Mouse (Mus musculus) stomach, embryonic 15.5 days (tissue): ENCODE data around the gene Ccdc149. TPM values are rescaled to one million over a fixed set of nuclear protein-coding genes. Genes with fewer than 3 reads are reported as not detected.

Source experiments
- ATAC-seq: fragments of 200-750 bp; cut with Nextera tagmentation; 2 replicates; pipeline ENCODE4 v1.8.0; 2017; ENCODE audit warnings: low read depth, moderate number of reproducible peaks, moderate TSS enrichment; ENCODE audit not compliant: insufficient read depth, low FRiP score
- H3K27ac ChIP-seq: fragments of 300-500 bp; sonication (generic); 2 replicates; pipeline ENCODE4 v1.5.1; 2015; ENCODE audit warnings: mild to moderate bottlenecking, inconsistent platforms
- H3K27me3 ChIP-seq: fragments of 300-500 bp; sonication (generic); replicated peaks from 2 replicates; pipeline ENCODE4 v1.6.1; 2015; ENCODE audit warnings: inconsistent platforms
- H3K36me3 ChIP-seq: fragments of 300-500 bp; sonication (generic); 2 replicates; pipeline ENCODE4 v1.6.1; 2015; ENCODE audit warnings: inconsistent platforms
- H3K4me1 ChIP-seq: fragments of 300-500 bp; sonication (generic); 2 replicates; pipeline ENCODE4 v1.6.1; 2015; ENCODE audit warnings: inconsistent platforms
- H3K4me2 ChIP-seq: fragments of 300-500 bp; sonication (generic); 2 replicates; pipeline ENCODE4 v1.6.1; 2015; ENCODE audit warnings: mild to moderate bottlenecking, inconsistent platforms
- H3K4me3 ChIP-seq: fragments of 300-500 bp; sonication (generic); replicated peaks from 2 replicates; pipeline ENCODE4 v1.5.1; 2015; ENCODE audit warnings: inconsistent platforms
- H3K9ac ChIP-seq: fragments of 300-500 bp; sonication (generic); 2 replicates; pipeline ENCODE4 v1.6.1; 2015; ENCODE audit warnings: inconsistent platforms
- H3K9me3 ChIP-seq: fragments of 300-500 bp; sonication (generic); 2 replicates; pipeline ENCODE4 v1.6.1; 2016; ENCODE audit warnings: inconsistent platforms
- WGBS: fragments of 180-500 bp; shearing (Covaris S2); methylation state at CpG from one replicate; pipeline ENCODE4 v1.1.7; 2015; 5-methylcytosine and 5-hydroxymethylcytosine counted together
- polyA plus RNA-seq: library from polyadenylated mRNA; unstranded; fragments of >200 nt; fragmentation: Nextera tagmentation; extraction: Ambion mirVana; gene quantifications from 2 replicates; pipeline ENCODE4 v1.2.1, GENCODE M21; 2015

The Ccdc149 gene
- 4.7 and 5.6 TPM in 2 replicates for polyA plus RNA-seq

- no peaks in the 10 kb centered on the region for H3K36me3 ChIP-seq
- peak within 1 kb of the TSS; percentile 68 for H3K4me2 ChIP-seq
- H3K4me1 ChIP-seq, result peaks cover 5% of the 10 kb centered on the region; the same call in 1 of the 2 replicates
- peak within 1 kb of the TSS; percentile 52 for H3K4me3 ChIP-seq
- WGBS, result under 1% methylated on average over 60 of the region's 65 CpGs
- no peaks in the 10 kb centered on the region for H3K9me3 ChIP-seq
- no peaks in the 10 kb centered on the region for H3K27me3 ChIP-seq
- H3K27ac ChIP-seq, result peak within 1 kb of the TSS; percentile 23
- peak within 1 kb of the TSS; percentile 49 for H3K9ac ChIP-seq
- peak; percentile 91 for ATAC-seq
These were observed at the start of gene Ccdc149 for GRCm38 (mm10) chr5:52470991-52471801. Gene Ccdc149, minus strand, starts transcription at chr5:52471521.

- Histone ChIP-seq H3K9me3 (no peaks in the 10 kb centered on the region), H3K9ac (no peak overlapping the region), H3K36me3 (no peaks in the 10 kb centered on the region), H3K27ac (no peak overlapping the region), H3K4me2 (no peak overlapping the region), H3K4me1 (peaks cover 5% of the 10 kb centered on the region; the same call in 1 of the 2 replicates), H3K4me3 (no peak overlapping the region), H3K27me3 (0 out of 2 replicates have a peak, but pooled peaks cover 3% of the 10 kb centered on the region)
- 81% methylated on average over 2 of the region's 2 CpGs for WGBS
- ATAC-seq, result no peak
These were observed 48.6 kb upstream of the Ccdc149 start for GRCm38 (mm10) chr5:52519921-52520320.

GRCm38 (mm10) chr5:52516072-52516476, 44.8 kb upstream of the Ccdc149 start:
- Histone ChIP-seq H3K4me1 (peaks cover 5% of the 10 kb centered on the region; the same call in 1 of the 2 replicates), H3K9ac (no peak overlapping the region), H3K36me3 (no peaks in the 10 kb centered on the region), H3K9me3 (no peaks in the 10 kb centered on the region), H3K27ac (no peak overlapping the region), H3K4me2 (peak overlapping the region; percentile 53), H3K27me3 (0 out of 2 replicates have a peak, but pooled peaks cover 3% of the 10 kb centered on the region), H3K4me3 (peak overlapping the region; percentile 24)
- WGBS, result 25% methylated on average over 21 of the region's 21 CpGs
- no peak for ATAC-seq

GRCm38 (mm10) chr5:52515246-52516021, 44.1 kb upstream of the Ccdc149 start:
- 30% methylated on average over 22 of the region's 22 CpGs for WGBS
- H3K27ac ChIP-seq, result no peak overlapping the region
- 0 out of 2 replicates have a peak, but pooled peaks cover 3% of the 10 kb centered on the region for H3K27me3 ChIP-seq
- peaks cover 5% of the 10 kb centered on the region; the same call in 1 of the 2 replicates for H3K4me1 ChIP-seq
- ATAC-seq, result no peak
- H3K36me3 ChIP-seq, result no peaks in the 10 kb centered on the region
- no peak overlapping the region for H3K9ac ChIP-seq
- peak overlapping the region; percentile 24; the same call in 1 of the 2 replicates for H3K4me3 ChIP-seq
- peak overlapping the region; percentile 53 for H3K4me2 ChIP-seq
- H3K9me3 ChIP-seq, result no peaks in the 10 kb centered on the region

- Histone ChIP-seq H3K9ac (no peak overlapping the region), H3K9me3 (no peaks in the 10 kb centered on the region), H3K27ac (no peak overlapping the region), H3K36me3 (no peaks in the 10 kb centered on the region), H3K4me2 (no peak overlapping the region), H3K27me3 (no peaks in the 10 kb centered on the region), H3K4me1 (peaks cover 3% of the 10 kb centered on the region; the same call in 1 of the 2 replicates), H3K4me3 (no peak overlapping the region)
- 60% methylated on average over 3 of the region's 3 CpGs for WGBS
- ATAC-seq, result no peak
These were observed 39.8 kb upstream of the Ccdc149 start for GRCm38 (mm10) chr5:52511089-52511488.

- no peaks in the 10 kb centered on the region for H3K4me1 ChIP-seq
- 75% methylated on average over 6 of the region's 6 CpGs for WGBS
- no peak overlapping the region for H3K27ac ChIP-seq
- H3K27me3 ChIP-seq, result no peaks in the 10 kb centered on the region
- no peak for ATAC-seq
- no peaks in the 10 kb centered on the region for H3K36me3 ChIP-seq
- H3K9ac ChIP-seq, result no peak overlapping the region
- H3K4me3 ChIP-seq, result no peak overlapping the region
- H3K9me3 ChIP-seq, result no peaks in the 10 kb centered on the region
- H3K4me2 ChIP-seq, result no peak overlapping the region
These were observed 38.1 kb upstream of the Ccdc149 start for GRCm38 (mm10) chr5:52509416-52509815.

- no peaks in the 10 kb centered on the region for H3K9me3 ChIP-seq
- no peaks in the 10 kb centered on the region for H3K27me3 ChIP-seq
- no peak overlapping the region for H3K4me2 ChIP-seq
- no peak for ATAC-seq
- no peaks in the 10 kb centered on the region for H3K4me1 ChIP-seq
- WGBS, result 80% methylated on average over 13 of the region's 13 CpGs
- H3K27ac ChIP-seq, result no peak overlapping the region
- no peak overlapping the region for H3K4me3 ChIP-seq
- H3K9ac ChIP-seq, result no peak overlapping the region
- no peaks in the 10 kb centered on the region for H3K36me3 ChIP-seq
These were observed 33.3 kb upstream of the Ccdc149 start for GRCm38 (mm10) chr5:52504666-52505065.

GRCm38 (mm10) chr5:52504148-52504547, 32.8 kb upstream of the Ccdc149 start:
- no peak for ATAC-seq

GRCm38 (mm10) chr5:52495671-52496070, 24.4 kb upstream of the Ccdc149 start:
- Histone ChIP-seq H3K27ac (no peak overlapping the region), H3K4me2 (no peak overlapping the region), H3K27me3 (no peaks in the 10 kb centered on the region), H3K9ac (no peak overlapping the region), H3K4me3 (no peak overlapping the region), H3K4me1 (no peaks in the 10 kb centered on the region), H3K9me3 (no peaks in the 10 kb centered on the region), H3K36me3 (no peaks in the 10 kb centered on the region)
- 29% methylated on average over 14 of the region's 14 CpGs for WGBS
- ATAC-seq, result no peak

More at GRCm38 (mm10) chr5:52504148-52504547, 32.8 kb upstream of the Ccdc149 start:
- Histone ChIP-seq H3K4me1 (no peaks in the 10 kb centered on the region), H3K4me2 (no peak overlapping the region), H3K9ac (no peak overlapping the region), H3K27ac (no peak overlapping the region), H3K4me3 (no peak overlapping the region), H3K27me3 (no peaks in the 10 kb centered on the region), H3K36me3 (no peaks in the 10 kb centered on the region), H3K9me3 (no peaks in the 10 kb centered on the region)
- 90% methylated on average over 11 of the region's 11 CpGs for WGBS

- Histone ChIP-seq H3K9me3 (no peaks in the 10 kb centered on the region), H3K9ac (no peak overlapping the region), H3K4me2 (no peak overlapping the region), H3K4me3 (no peak overlapping the region), H3K4me1 (no peaks in the 10 kb centered on the region), H3K27me3 (no peaks in the 10 kb centered on the region), H3K27ac (no peak overlapping the region), H3K36me3 (no peaks in the 10 kb centered on the region)
- no peak for ATAC-seq
- 79% methylated on average over 6 of the region's 6 CpGs for WGBS
These were observed 20.2 kb upstream of the Ccdc149 start for GRCm38 (mm10) chr5:52491496-52491895.

GRCm38 (mm10) chr5:52487559-52488430, 16.5 kb upstream of the Ccdc149 start:
- Histone ChIP-seq H3K9ac (no peak overlapping the region), H3K4me2 (no peak overlapping the region), H3K4me3 (no peak overlapping the region), H3K4me1 (no peaks in the 10 kb centered on the region), H3K9me3 (no peaks in the 10 kb centered on the region), H3K27me3 (no peaks in the 10 kb centered on the region), H3K27ac (no peak overlapping the region), H3K36me3 (no peaks in the 10 kb centered on the region)
- ATAC-seq, result no peak
- WGBS, result 67% methylated on average over 13 of the region's 13 CpGs
